Mouse (Mus musculus) adrenal gland, postnatal 4 days (tissue): ENCODE measurements around the gene ccdc198. TPM values are rescaled to one million over a fixed set of nuclear protein-coding genes. Genes with fewer than 3 reads are reported as not detected.
"Not testable (repeated sequence)": the region's sequence is repeated elsewhere in the genome, so short reads cannot be mapped to it uniquely, and the experiment has no call there.

Experiments used
- DNase-seq, 2 experiments: peaks; one replicate each; pipeline ENCODE4 v3.0.0; 2021 to 2022; ENCODE audit warnings: low spot score in 2 of 2, mixed read lengths in 2 of 2
- long read RNA-seq, 2 experiments: library from polyadenylated mRNA; stranded (forward); transcript quantifications; one replicate each; pipeline ENCODE4 v2.0.0; 2021
- total RNA-seq, 2 experiments: library from RNA; stranded (reverse); gene quantifications; 2 replicates each; pipeline ENCODE4 v1.2.3; 2021

The ccdc198 gene
- total RNA-seq, result 10 to 100 TPM in 1 of 2 experiments, under 1 TPM in 1; 0.37 to 14.3 TPM
- long read RNA-seq, experiment 1, partial matches to known transcripts, result 0 of 1 reads
- long read RNA-seq, experiment 1, other reads (novel, unspliced or antisense), result 1 of 1 reads
- long read RNA-seq, experiment 2, transcript ccdc198-205 (7 exons, 3,444 nt), result major isoform, 8 of 11 reads
- long read RNA-seq, experiment 2, partial matches to known transcripts, result 1 of 11 reads
- long read RNA-seq, experiment 2, other reads (novel, unspliced or antisense), result 2 of 11 reads

DNA sequence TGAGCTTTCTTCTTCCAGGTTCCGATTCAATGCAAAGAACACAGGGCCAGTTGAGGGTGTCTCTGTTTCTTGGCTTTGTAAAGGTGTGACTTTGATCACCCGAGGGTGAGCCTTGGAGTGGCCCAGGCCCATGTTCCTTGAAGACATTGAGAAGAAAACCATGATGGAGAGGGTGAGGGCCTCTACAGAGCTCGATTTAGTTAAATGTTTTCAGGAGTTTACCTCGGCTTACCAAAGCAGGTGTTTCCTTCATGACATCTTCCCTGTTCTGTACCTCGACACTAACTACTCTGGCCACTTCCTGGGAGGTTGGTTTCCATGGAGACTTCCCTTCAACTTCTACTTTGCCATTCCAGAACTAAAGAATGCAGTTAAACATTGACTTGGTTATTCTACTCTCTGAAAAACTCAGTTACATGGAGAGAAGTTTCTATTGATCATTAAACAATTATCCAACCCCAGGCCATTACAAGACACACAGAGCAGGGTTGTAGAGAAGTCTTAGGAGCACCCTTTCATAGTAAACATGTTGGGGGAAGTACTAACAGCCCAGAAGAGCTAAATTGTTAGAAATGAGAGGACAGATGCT, at the start of gene ccdc198:
ccdc198 (minus strand) TSS at position 349 of the 589 bp plus-strand sequence.
- no peak for DNase-seq

DNA sequence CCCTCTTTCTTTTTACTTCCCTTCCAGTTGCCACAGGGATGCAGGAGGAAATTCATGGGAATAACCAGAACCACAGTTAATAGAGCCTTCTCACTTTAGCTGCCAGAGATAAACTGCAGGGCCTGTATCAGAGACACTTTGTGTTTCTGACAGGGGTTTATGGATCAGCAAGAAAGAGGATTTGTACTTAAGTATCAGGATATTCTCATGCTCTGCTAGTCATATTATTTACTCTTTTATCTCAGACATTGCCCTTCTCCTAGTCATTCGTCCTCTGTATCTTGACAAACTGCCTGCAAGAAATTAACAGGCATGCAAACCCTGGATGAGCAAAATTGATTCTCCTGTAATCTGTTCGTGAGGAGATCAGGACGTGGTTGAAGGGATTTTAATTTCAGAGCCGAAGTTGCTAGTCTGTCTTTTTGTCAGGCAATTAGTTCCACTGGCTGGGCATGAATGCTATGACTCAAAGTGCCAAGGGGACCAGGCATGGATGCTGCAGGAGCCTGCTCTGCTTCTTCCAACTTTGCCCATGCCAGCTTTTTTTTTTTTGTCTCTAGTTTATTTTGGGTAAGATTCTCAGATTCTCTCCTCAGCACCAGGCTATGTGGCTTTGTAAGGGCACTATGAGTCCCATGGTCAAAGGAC, 48.7 kb upstream of the ccdc198 start:
- no peak for DNase-seq

DNA sequence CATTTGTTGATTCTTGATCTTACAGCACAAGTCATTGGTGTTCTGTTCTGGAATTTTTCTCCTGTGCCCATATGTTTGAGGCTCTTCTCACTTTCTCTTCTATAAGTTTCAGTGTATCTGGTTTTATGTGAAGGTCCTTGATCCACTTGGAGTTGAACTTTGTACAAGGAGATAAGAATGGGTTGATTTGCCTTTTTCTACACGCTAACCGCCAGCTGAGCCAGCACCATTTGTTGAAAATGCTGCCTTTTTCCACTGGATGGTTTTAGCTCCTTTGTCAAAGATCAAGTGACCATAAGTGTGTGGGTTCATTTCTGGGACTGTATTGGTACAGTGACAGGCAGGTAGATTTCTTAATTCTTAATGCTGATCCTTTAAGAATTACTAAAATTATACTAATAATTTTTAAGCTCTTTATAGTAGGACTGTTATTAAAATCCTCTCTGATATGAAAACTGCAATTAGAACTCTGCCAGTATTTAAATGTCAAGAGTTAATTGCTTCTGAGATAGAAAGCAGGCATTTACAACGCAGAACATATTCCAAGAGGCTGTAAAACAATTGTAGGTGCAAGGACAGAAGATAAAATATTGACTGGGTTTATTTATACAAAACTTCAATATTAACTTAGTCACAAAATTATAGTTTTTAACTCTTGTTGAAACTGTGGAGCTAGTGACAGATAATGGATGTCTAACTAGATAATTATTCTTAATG, 44.9 kb upstream of the ccdc198 start:
- DNase-seq, result no peak

DNA sequence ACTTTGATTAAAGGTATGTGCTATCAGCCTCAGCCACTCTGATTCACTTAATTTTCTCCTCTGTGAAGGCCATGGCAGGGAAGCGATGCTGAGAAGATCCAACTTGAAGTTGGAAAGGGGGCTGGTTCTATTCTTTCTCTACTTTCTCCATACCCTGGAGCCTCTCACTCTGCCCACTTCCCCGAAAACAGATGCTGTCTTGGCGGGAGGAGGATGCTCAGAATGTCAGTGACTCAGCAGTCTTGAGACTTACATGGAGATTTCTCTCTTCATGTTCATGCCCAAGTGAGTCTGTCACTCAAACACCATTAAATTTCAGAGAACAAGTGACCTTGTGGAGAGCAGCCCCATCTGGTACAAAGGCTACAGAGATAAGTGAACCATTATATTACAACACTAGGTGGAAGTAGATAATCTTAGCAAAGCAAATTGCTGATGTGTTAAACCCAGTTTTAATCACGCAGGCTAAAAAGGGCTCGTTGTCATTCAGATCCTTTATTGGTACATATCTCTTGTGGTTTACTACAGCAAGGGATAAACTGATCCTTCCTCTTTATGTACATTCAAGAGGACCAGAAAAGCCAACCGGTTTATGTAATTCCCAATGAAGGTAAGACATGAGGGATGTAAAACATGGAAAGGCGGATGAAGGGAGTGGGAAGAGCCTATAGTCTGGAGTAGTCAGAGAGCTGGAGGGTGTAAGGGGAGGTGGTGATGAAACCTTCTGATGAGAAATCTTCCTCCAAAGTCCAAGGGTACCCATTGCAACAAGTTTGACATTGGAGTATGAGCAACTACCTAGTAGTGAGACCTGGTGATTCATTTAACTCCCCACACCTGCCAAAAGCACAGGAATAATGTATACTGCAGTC, 38.7 kb upstream of the ccdc198 start:
- DNase-seq, result no peak

DNA sequence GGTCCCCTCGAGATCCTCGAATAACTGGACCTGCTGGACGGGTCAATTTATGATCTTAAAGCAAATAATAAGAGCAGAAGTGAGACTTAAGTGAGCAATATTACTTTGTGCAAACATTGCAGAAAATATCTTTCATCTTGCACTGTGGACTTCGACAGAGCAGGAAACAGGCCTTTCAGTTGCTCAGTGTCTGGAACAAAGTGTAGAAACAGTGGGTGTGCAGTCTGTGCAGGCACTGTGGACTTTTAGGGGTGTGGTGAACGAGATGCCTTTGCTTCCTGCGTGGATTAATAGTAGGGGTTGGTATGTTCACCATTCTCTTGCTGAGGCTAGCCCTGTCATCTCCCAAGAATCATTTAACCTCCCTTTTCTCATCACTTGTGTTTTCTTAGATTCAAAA, 33.6 kb upstream of the ccdc198 start:
- no peak for DNase-seq

DNA sequence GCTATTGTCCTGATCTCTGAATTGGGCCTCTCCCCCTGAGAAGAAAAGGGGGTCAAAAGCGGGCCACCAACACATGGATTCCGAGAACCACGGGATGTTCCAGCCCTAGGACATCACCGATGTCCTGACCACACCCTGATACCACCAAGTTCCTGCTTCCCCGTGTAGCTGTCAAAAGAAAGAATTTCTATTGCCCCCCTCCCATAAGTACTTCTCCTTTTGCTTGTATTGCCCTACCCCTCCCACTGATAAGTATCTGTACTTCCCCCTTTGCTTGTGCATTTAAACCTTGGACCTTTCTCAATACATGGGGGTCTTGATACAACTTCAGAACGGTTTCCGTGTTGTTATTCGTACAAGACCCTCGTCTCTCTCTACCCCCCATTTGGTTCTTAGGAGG, 33.2 kb upstream of the ccdc198 start:
- DNase-seq, result not testable (repeated sequence)

DNA sequence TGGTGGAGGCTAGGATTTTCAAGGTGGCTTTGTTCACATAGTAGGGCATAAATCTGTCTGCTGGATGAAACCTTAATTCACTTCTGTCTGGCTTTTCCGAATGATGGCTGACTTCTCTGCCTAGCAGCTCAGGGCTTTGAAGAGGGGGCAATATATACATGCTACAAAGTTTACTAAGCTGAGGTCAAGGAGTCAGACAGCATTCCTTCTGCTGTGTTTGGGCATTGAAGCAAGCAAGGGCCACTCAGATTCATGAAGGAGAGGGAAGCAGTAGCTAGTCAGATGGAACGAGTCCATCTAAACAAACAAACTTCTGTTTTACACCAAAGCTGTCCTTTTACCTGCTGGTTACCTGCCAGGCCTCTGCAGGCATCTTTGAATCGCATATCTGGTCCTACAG, 32.4 kb upstream of the ccdc198 start:
- DNase-seq, result no peak

DNA sequence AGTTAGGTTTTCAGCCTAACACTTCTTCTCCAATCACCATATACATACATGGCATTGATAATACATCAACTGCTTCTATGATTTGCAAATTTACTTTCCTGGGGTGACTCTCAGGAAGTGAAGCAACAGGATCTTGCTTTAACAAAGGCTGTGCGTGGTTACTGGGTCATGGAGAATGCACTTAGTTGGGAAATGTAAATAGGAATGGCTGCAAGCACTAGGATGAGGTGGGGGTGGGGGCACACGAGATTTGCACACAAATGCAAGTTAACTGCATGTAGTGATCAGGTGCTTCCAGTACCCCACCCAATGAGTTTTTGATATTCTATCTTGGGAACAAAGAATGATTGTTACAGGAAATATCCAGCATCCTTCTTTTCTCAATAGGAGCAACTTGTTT, 30.1 kb upstream of the ccdc198 start:
- no peak for DNase-seq

DNA sequence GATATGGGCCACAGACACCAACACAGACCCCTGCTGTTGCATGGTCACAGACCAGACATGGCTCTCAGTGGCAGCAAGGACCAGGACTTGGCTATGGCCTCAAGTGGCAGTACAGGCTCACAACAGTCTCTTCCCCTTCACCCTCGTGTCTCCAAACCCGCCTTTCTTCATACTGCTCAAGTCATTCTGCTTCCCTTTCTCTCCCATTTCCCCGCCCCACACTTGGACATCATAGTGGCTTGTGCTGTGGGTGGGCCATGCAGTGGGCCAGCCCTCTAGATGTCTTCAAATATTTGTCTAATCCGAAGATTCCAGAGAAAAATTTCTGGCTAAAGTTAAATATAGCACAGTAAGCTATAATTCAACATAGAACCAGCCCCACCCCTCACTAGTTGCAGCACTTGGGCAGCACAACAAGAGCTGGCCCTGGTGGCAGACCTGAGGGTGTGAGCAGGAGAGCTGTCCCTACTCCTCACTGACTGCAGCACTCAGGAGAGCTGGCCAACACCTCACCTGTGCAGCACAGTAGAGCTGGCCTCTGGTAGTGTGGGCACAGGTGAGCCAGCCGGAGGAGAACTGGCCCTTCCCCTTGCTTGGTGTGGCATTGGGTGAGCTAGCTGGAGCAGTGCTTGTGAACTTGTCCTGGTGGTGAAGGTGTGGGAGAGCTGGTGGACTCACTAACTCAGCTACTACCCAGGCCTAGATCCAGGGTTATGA, 20.2 kb upstream of the ccdc198 start:
- no peak for DNase-seq

DNA sequence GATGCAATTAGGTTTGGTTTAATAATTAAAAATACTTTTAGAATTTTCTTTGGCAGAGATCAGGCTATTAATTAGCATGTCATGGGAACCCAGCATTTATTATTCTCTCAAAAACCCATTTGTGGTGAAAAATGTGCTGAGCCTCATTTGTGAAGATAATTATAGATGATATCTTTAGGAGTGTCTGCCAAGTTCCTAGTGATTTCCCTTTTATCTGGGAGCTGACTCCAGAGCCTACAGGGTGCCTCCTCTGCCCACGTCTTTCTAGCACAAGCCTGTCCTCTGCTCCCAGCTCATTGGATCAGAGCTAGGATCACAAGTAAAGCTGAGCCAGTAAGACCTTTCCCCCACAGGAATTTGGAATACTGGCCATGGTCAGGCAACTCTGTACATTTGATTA, 3.8 kb downstream of the ccdc198 start:
- DNase-seq, result no peak

DNA sequence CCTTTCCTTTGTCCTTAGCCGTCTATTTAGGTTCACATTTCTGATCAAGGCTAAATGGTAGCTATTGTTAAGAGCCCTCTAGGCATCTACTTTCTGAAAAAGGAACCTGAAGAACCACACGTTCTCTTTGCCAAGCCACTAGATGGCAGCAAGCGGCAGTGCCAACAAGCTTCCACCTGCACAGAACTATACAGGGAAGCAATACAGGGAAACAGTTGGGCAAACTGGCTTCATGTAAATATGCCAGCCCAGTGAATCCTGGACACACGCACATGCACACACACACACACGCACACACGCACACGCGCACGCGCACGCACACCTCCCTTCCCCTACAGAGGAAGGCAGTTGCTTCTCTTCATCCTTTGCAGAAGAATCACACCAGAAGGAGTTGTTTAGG, 7.1 kb downstream of the ccdc198 start:
- peak in 1 of 2 experiments; percentile 11 for DNase-seq

DNA sequence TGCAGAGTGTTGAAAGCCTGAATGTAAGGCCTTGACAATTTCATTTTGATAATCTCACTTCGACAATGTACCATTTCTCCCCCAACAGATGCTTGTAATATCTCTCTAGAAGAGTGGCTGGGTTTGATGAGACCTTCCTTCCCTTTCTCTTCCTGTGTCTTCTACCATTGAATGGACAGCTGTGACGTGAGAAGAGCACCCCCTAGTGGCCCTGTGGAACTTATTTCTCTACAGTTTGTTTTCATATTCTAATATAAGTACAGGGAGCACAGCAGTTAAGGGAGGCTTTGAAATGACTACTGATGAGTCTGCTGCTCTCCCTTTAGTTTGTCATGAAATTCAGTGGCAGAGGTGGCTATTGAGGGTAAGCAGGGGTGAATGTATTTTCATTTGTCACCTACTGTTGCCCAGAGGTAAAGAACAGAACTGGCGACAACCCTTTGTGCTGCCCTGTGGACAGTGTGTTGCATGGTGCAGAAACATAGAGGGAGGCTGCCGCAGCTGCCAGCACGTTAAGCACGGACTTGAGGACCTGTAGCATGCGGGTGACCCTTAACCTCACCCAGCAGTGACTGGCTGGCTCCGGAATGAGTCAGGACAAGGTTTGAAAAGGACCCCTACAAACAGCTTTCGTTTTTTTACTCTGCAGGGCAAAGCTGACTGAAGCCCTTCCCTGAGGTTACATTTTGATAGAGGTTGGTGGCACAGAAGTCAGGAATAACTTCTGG, 10.3 kb downstream of the ccdc198 start:
- no peak for DNase-seq

DNA sequence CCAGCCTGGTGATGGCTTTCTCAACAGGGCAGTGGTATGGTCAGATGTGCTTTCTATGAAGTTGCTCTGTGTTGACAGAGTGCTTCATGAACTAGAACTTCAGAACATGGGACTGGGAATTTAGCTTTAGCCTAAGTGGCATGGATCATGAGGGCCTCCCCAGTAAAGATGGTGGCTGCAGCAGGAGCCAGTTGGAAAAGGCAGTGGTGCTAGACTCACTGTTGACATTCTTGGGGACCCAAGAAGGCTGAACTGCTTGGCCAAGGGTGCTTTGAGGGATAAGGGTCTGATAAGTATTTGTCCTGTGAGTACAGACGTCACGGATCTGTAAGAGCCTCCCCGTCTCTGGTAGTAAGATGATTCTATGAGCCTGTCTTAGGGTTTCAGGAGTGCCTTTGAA, 13.4 kb downstream of the ccdc198 start:
- no peak for DNase-seq

DNA sequence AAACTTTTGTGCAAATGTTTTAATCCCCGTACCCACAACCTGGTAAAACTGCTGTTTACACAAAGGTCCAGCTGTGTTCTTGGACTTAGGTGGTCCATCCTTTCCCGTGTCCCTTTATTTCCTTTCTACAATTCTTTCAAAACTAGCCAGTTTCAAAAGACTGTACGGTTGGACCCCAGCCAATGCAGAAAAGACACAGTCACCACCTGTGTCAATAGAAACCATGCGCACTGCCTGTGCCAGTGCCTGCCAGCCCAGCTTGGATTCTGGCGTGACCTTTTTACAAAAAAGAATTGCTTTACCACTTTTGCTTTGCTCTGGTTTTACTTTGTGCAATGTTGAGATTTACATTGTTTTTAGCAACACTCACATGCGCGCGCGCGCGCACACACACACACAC, 18.3 kb downstream of the ccdc198 start:
- DNase-seq, result no peak

DNA sequence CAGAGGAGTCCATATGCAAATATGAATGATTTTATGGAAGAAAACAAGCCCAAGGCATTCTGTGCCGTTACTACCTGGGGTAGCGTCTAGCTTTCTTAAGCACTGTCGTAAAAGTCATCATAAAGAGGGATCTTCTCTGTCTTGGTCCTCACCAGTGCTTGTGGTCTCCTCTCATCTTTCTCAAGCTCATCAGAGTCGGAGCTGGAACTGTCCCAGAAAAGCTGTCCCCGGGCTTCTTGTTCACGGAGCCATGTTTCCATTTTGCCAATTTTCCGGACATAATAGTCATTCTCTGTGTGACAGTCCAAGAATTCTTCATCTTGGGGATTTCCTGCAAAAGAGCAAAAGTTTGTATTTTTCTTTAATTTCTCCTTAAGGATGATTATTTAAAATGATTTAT, 18.8 kb downstream of the ccdc198 start:
- DNase-seq, result no peak

DNA sequence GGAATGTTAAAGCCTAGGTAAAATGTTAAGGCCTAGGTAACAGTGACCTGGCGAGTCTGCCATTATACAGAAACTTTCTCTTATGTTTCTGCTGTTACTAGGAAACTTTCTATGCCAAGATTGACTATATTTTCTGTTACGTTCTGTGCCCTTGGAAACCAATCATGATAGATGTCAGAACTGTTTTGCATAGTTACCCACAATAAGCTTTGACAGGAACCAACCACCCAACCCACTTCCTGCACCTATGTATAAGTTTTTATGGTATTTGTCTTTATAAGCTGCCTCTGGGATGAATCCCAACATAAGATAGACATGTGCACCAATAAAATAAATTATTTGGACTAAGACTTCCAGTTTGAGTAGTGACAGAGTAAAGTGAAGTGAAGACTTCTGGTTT, 23.5 kb downstream of the ccdc198 start:
- no peak for DNase-seq

DNA sequence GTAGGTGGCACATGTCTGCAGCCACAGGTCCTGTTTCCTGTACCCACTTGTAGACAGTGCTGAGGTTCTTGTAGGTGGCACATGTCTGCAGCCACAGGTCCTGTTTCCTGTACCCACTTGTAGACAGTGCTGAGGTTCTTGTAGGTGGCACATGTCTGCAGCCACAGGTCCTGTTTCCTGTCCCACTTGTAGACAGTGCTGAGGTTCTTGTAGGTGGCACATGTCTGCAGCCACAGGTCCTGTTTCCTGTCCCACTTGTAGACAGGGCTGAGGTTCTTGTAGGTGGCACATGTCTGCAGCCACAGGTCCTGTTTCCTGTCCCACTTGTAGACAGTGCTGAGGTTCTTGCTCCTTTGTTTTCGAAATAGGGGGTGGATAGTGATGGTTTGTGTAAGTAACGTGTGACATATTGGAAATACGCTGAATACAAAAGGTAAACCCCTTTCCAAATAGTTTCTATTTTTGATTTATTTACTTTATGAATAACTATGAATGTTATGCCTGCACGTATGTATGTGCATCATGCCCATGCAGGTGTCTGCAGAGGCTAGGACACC, 25.7 kb downstream of the ccdc198 start:
- DNase-seq, result not testable (repeated sequence)

DNA sequence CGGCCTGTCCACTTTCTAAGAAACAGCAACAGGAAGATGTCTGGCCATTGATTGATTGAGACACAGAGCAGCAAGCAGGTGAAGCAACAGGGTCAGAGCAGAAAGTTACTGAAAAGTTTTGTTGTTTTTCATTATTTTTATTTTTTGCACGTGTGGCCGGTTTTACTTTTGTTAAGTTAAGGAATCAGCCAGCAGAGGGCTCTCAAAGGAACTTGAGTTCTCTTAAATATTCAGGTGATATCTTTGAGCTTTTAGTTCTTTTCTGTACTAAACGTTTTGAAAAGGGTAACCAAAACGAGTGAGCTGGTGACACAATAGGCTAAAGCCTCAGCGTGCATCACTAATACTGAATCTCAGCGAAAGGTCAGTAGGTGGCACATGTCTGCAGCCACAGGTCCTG, 26.6 kb downstream of the ccdc198 start:
- no peak for DNase-seq

DNA sequence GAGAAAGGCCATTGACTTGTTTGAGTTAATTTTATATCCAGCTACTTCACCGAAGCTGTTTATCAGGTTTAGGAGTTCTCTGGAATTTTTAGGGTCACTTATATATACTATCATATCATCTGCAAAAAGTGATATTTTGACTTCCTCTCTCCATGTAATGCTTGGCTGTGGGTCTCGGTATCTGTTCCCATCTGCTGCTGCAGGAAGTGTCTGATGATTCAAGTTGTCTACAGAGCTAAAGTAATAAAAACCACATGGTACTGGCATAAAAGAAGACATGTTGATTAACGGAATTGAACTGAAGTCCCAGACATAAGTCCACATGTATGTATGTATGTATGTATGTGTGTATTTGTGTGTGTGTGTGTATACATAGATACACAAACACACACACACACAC, 35.1 kb downstream of the ccdc198 start:
- not testable (repeated sequence) for DNase-seq
